Mouse (Mus musculus) inflammation-experienced regulatory T-cells, adult 6 months (primary cell): Measurements from ENCODE around the gene Kctd21. TPM values are rescaled to one million over a fixed set of nuclear protein-coding genes. Genes with fewer than 3 reads are reported as not detected.

Source experiments
- ATAC-seq: one replicate; pipeline ENCODE4 v1.8.0; 2017
- polyA plus RNA-seq, 3 experiments: library from polyadenylated mRNA; unstranded; fragments of 100-300 nt; shearing (Covaris generic); gene quantifications; one replicate each; pipeline ENCODE4 v1.2.1; 2017

Kctd21 gene
- polyA plus RNA-seq, result 1 to 10 TPM in 2 of 3 experiments, under 1 TPM in 1; 0.97 to 1.6 (median 1.5) TPM

GRCm38 (mm10) chr7:97331726-97332666 lies at the start of gene Kctd21, which contains the start of gene Usp35:
Kctd21 (plus strand) TSS chr7:97332327.
Usp35 (minus strand) TSS chr7:97332020.
- ATAC-seq, result peak; percentile 92

GRCm38 (mm10) chr7:97296986-97297385 lies 35.1 kb upstream of the Kctd21 start:
- no peak for ATAC-seq

GRCm38 (mm10) chr7:97297466-97297865 lies 34.7 kb upstream of the Kctd21 start:
- peak; percentile 46 for ATAC-seq

- no peak for ATAC-seq
Observed at GRCm38 (mm10) chr7:97298279-97298678, 33.8 kb upstream of the Kctd21 start.

GRCm38 (mm10) chr7:97298943-97299342 lies 33.2 kb upstream of the Kctd21 start:
- no peak for ATAC-seq

GRCm38 (mm10) chr7:97300914-97301313 lies 31.2 kb upstream of the Kctd21 start:
- no peak for ATAC-seq

GRCm38 (mm10) chr7:97301321-97301720 lies 30.8 kb upstream of the Kctd21 start:
- ATAC-seq, result no peak

GRCm38 (mm10) chr7:97302261-97302660 lies 29.9 kb upstream of the Kctd21 start:
- ATAC-seq, result no peak

GRCm38 (mm10) chr7:97302876-97303275 lies 29.3 kb upstream of the Kctd21 start:
- no peak for ATAC-seq

- no peak for ATAC-seq
Observed at GRCm38 (mm10) chr7:97303614-97304013, 28.5 kb upstream of the Kctd21 start.

GRCm38 (mm10) chr7:97304471-97304870 lies 27.7 kb upstream of the Kctd21 start:
- no peak for ATAC-seq

- no peak for ATAC-seq
Observed at GRCm38 (mm10) chr7:97305206-97305605, 26.9 kb upstream of the Kctd21 start.

- ATAC-seq, result no peak
Observed at GRCm38 (mm10) chr7:97306813-97307212, 25.3 kb upstream of the Kctd21 start.

- ATAC-seq, result no peak
Observed at GRCm38 (mm10) chr7:97307546-97307945, 24.6 kb upstream of the Kctd21 start.

- no peak for ATAC-seq
Observed at GRCm38 (mm10) chr7:97309461-97310340, 22.4 kb upstream of the Kctd21 start.

GRCm38 (mm10) chr7:97310341-97310635 lies 21.8 kb upstream of the Kctd21 start:
- ATAC-seq, result no peak

- no peak for ATAC-seq
Observed at GRCm38 (mm10) chr7:97311620-97312019, 20.5 kb upstream of the Kctd21 start.

- ATAC-seq, result no peak
Observed at GRCm38 (mm10) chr7:97312196-97312595, 19.9 kb upstream of the Kctd21 start.

- ATAC-seq, result no peak
Observed at GRCm38 (mm10) chr7:97312856-97313255, 19.3 kb upstream of the Kctd21 start.

GRCm38 (mm10) chr7:97313364-97313995 lies 18.6 kb upstream of the Kctd21 start:
- no peak for ATAC-seq

GRCm38 (mm10) chr7:97314646-97315045 lies 17.5 kb upstream of the Kctd21 start:
- no peak for ATAC-seq

- ATAC-seq, result no peak
Observed at GRCm38 (mm10) chr7:97315656-97316055, 16.5 kb upstream of the Kctd21 start.

- ATAC-seq, result no peak
Observed at GRCm38 (mm10) chr7:97317706-97318105, 14.4 kb upstream of the Kctd21 start.
